Mouse (Mus musculus): ENCODE data around the gene Sorbs1. TPM values are rescaled to one million over a fixed set of nuclear protein-coding genes. Genes with fewer than 3 reads are reported as not detected.

The Sorbs1 gene
- polyA plus RNA-seq, 1 experiment from 2014 or later: 49.5 TPM

- H3K27ac ChIP-seq (ENCODE audit: low read depth, low read length): 0 out of 2 replicates have a peak overlapping the region, but pooled peaks have one; percentile 4
- WGBS: 81% methylated on average over 3 of the region's 3 CpGs
- H3K36me3 ChIP-seq (ENCODE audit: control insufficient read depth, insufficient read depth, low read length): peaks cover 4% of the 10 kb centered on the region; the same call in 1 of the 2 replicates
- no peaks in the 10 kb centered on the region for H3K27me3 ChIP-seq (ENCODE audit: control insufficient read depth, insufficient read depth, low read length)
- H3K9me3 ChIP-seq (ENCODE audit: control insufficient read depth, low read length): no peaks in the 10 kb centered on the region
- H3K9ac ChIP-seq (ENCODE audit: low read depth, low read length): no peak overlapping the region
- ATAC-seq (ENCODE audit: low FRiP score, low TSS enrichment): no peak
- H3K4me3 ChIP-seq (ENCODE audit: low read length): no peak overlapping the region
- no peak overlapping the region for H3K4me2 ChIP-seq (replicated peaks; ENCODE audit: low read depth, low read length)
- H3K4me1 ChIP-seq (ENCODE audit: control insufficient read depth, insufficient read depth, low read length): no peaks in the 10 kb centered on the region
These were observed 166.7 kb downstream of the Sorbs1 start for GRCm38 (mm10) chr19:40346908-40347307.

GRCm38 (mm10) chr19:40346232-40346844 lies 167.2 kb downstream of the Sorbs1 start:
- Histone ChIP-seq H3K36me3 (ENCODE audit: control insufficient read depth, insufficient read depth, low read length) (no peaks in the 10 kb centered on the region; the same call in 1 of the 2 replicates), H3K9ac (ENCODE audit: low read depth, low read length) (no peak overlapping the region), H3K4me2 (replicated peaks; ENCODE audit: low read depth, low read length) (no peak overlapping the region), H3K27ac (ENCODE audit: low read depth, low read length) (peak overlapping the region; percentile 73), H3K4me1 (ENCODE audit: control insufficient read depth, insufficient read depth, low read length) (no peaks in the 10 kb centered on the region), H3K9me3 (ENCODE audit: control insufficient read depth, low read length) (no peaks in the 10 kb centered on the region), H3K4me3 (ENCODE audit: low read length) (no peak overlapping the region), H3K27me3 (ENCODE audit: control insufficient read depth, insufficient read depth, low read length) (no peaks in the 10 kb centered on the region)
- WGBS: 61% methylated on average over 5 of the region's 5 CpGs
- ATAC-seq (ENCODE audit: low FRiP score, low TSS enrichment): peak; percentile 48; the same call in 1 of the 2 replicates

GRCm38 (mm10) chr19:40345684-40346083 lies 167.9 kb downstream of the Sorbs1 start:
- no peak overlapping the region for H3K4me3 ChIP-seq (ENCODE audit: low read length)
- H3K4me1 ChIP-seq (ENCODE audit: control insufficient read depth, insufficient read depth, low read length): no peaks in the 10 kb centered on the region
- no peaks in the 10 kb centered on the region; the same call in 1 of the 2 replicates for H3K36me3 ChIP-seq (ENCODE audit: control insufficient read depth, insufficient read depth, low read length)
- ATAC-seq (ENCODE audit: low FRiP score, low TSS enrichment): no peak
- no peaks in the 10 kb centered on the region for H3K9me3 ChIP-seq (ENCODE audit: control insufficient read depth, low read length)
- no peak overlapping the region for H3K9ac ChIP-seq (ENCODE audit: low read depth, low read length)
- no peak overlapping the region for H3K4me2 ChIP-seq (replicated peaks; ENCODE audit: low read depth, low read length)
- WGBS: 28% methylated on average over 5 of the region's 5 CpGs
- no peaks in the 10 kb centered on the region for H3K27me3 ChIP-seq (ENCODE audit: control insufficient read depth, insufficient read depth, low read length)
- H3K27ac ChIP-seq (ENCODE audit: low read depth, low read length): peak overlapping the region; percentile 73

GRCm38 (mm10) chr19:40343018-40343417 lies 170.6 kb downstream of the Sorbs1 start:
- ATAC-seq (ENCODE audit: low FRiP score, low TSS enrichment): peak; percentile 77; the same call in 1 of the 2 replicates
- Histone ChIP-seq H3K9me3 (ENCODE audit: control insufficient read depth, low read length) (no peaks in the 10 kb centered on the region), H3K4me3 (ENCODE audit: low read length) (no peak overlapping the region), H3K27ac (ENCODE audit: low read depth, low read length) (no peak overlapping the region), H3K4me1 (ENCODE audit: control insufficient read depth, insufficient read depth, low read length) (no peaks in the 10 kb centered on the region), H3K36me3 (ENCODE audit: control insufficient read depth, insufficient read depth, low read length) (no peaks in the 10 kb centered on the region; the same call in 1 of the 2 replicates), H3K9ac (ENCODE audit: low read depth, low read length) (no peak overlapping the region), H3K27me3 (ENCODE audit: control insufficient read depth, insufficient read depth, low read length) (no peaks in the 10 kb centered on the region), H3K4me2 (replicated peaks; ENCODE audit: low read depth, low read length) (no peak overlapping the region)
- 7% methylated on average over 5 of the region's 5 CpGs for WGBS

- Histone ChIP-seq H3K9ac (ENCODE audit: low read depth, low read length) (no peak overlapping the region), H3K27ac (ENCODE audit: low read depth, low read length) (no peak overlapping the region), H3K4me1 (ENCODE audit: control insufficient read depth, insufficient read depth, low read length) (no peaks in the 10 kb centered on the region), H3K9me3 (ENCODE audit: control insufficient read depth, low read length) (no peaks in the 10 kb centered on the region), H3K27me3 (ENCODE audit: control insufficient read depth, insufficient read depth, low read length) (no peaks in the 10 kb centered on the region), H3K36me3 (ENCODE audit: control insufficient read depth, insufficient read depth, low read length) (no peaks in the 10 kb centered on the region), H3K4me2 (replicated peaks; ENCODE audit: low read depth, low read length) (no peak overlapping the region), H3K4me3 (ENCODE audit: low read length) (no peak overlapping the region)
- ATAC-seq (ENCODE audit: low FRiP score, low TSS enrichment): no peak
- WGBS: 18% methylated on average over 6 of the region's 6 CpGs
These were observed 172.4 kb downstream of the Sorbs1 start for GRCm38 (mm10) chr19:40341141-40341540.

- Histone ChIP-seq H3K27me3 (ENCODE audit: control insufficient read depth, insufficient read depth, low read length) (no peaks in the 10 kb centered on the region), H3K9ac (ENCODE audit: low read depth, low read length) (no peak overlapping the region), H3K4me2 (replicated peaks; ENCODE audit: low read depth, low read length) (no peak overlapping the region), H3K36me3 (ENCODE audit: control insufficient read depth, insufficient read depth, low read length) (no peaks in the 10 kb centered on the region), H3K4me3 (ENCODE audit: low read length) (no peak overlapping the region), H3K27ac (ENCODE audit: low read depth, low read length) (no peak overlapping the region), H3K4me1 (ENCODE audit: control insufficient read depth, insufficient read depth, low read length) (peaks cover 2% of the 10 kb centered on the region; the same call in 1 of the 2 replicates), H3K9me3 (ENCODE audit: control insufficient read depth, low read length) (no peaks in the 10 kb centered on the region)
- ATAC-seq (ENCODE audit: low FRiP score, low TSS enrichment): no peak
- 73% methylated on average over 4 of the region's 4 CpGs for WGBS
These were observed 176.9 kb downstream of the Sorbs1 start for GRCm38 (mm10) chr19:40336694-40337093.

GRCm38 (mm10) chr19:40333905-40334304 lies 179.7 kb downstream of the Sorbs1 start:
- Histone ChIP-seq H3K9me3 (ENCODE audit: control insufficient read depth, low read length) (no peaks in the 10 kb centered on the region), H3K4me2 (replicated peaks; ENCODE audit: low read depth, low read length) (no peak overlapping the region), H3K36me3 (ENCODE audit: control insufficient read depth, insufficient read depth, low read length) (no peaks in the 10 kb centered on the region), H3K27ac (ENCODE audit: low read depth, low read length) (no peak overlapping the region), H3K4me1 (ENCODE audit: control insufficient read depth, insufficient read depth, low read length) (peaks cover 4% of the 10 kb centered on the region; the same call in 1 of the 2 replicates), H3K9ac (ENCODE audit: low read depth, low read length) (no peak overlapping the region), H3K27me3 (ENCODE audit: control insufficient read depth, insufficient read depth, low read length) (no peaks in the 10 kb centered on the region), H3K4me3 (ENCODE audit: low read length) (no peak overlapping the region)
- 60% methylated on average over 5 of the region's 5 CpGs for WGBS
- ATAC-seq (ENCODE audit: low FRiP score, low TSS enrichment): no peak

GRCm38 (mm10) chr19:40333081-40333480 lies 180.5 kb downstream of the Sorbs1 start:
- Histone ChIP-seq H3K27ac (ENCODE audit: low read depth, low read length) (no peak overlapping the region), H3K4me3 (ENCODE audit: low read length) (no peak overlapping the region), H3K4me2 (replicated peaks; ENCODE audit: low read depth, low read length) (no peak overlapping the region), H3K27me3 (ENCODE audit: control insufficient read depth, insufficient read depth, low read length) (no peaks in the 10 kb centered on the region), H3K9ac (ENCODE audit: low read depth, low read length) (no peak overlapping the region), H3K4me1 (ENCODE audit: control insufficient read depth, insufficient read depth, low read length) (peaks cover 4% of the 10 kb centered on the region; the same call in 1 of the 2 replicates), H3K9me3 (ENCODE audit: control insufficient read depth, low read length) (no peaks in the 10 kb centered on the region), H3K36me3 (ENCODE audit: control insufficient read depth, insufficient read depth, low read length) (no peaks in the 10 kb centered on the region)
- 87% methylated on average over 4 of the region's 4 CpGs for WGBS
- no peak for ATAC-seq (ENCODE audit: low FRiP score, low TSS enrichment)

- Histone ChIP-seq H3K27me3 (ENCODE audit: control insufficient read depth, insufficient read depth, low read length) (no peaks in the 10 kb centered on the region), H3K4me2 (replicated peaks; ENCODE audit: low read depth, low read length) (no peak overlapping the region), H3K4me3 (ENCODE audit: low read length) (no peak overlapping the region), H3K9ac (ENCODE audit: low read depth, low read length) (no peak overlapping the region), H3K36me3 (ENCODE audit: control insufficient read depth, insufficient read depth, low read length) (no peaks in the 10 kb centered on the region; the same call in 1 of the 2 replicates), H3K9me3 (ENCODE audit: control insufficient read depth, low read length) (no peaks in the 10 kb centered on the region), H3K27ac (ENCODE audit: low read depth, low read length) (no peak overlapping the region), H3K4me1 (ENCODE audit: control insufficient read depth, insufficient read depth, low read length) (peaks cover 4% of the 10 kb centered on the region; the same call in 1 of the 2 replicates)
- no peak for ATAC-seq (ENCODE audit: low FRiP score, low TSS enrichment)
- 92% methylated on average over 5 of the region's 6 CpGs for WGBS
These were observed 181.3 kb downstream of the Sorbs1 start for GRCm38 (mm10) chr19:40332303-40332702.
